Mouse (Mus musculus): ENCODE data around the gene Gm9803. TPM values are rescaled to one million over a fixed set of nuclear protein-coding genes. Genes with fewer than 3 reads are reported as not detected.
"Not testable (repeated sequence)": the region's sequence is repeated elsewhere in the genome, so short reads cannot be mapped to it uniquely, and the experiment has no call there.

Gene Gm9803
- 14.3 and 14.8 TPM in 2 replicates for polyA plus RNA-seq (2015; fragmentation: Nextera tagmentation; extraction: Ambion mirVana)

DNA sequence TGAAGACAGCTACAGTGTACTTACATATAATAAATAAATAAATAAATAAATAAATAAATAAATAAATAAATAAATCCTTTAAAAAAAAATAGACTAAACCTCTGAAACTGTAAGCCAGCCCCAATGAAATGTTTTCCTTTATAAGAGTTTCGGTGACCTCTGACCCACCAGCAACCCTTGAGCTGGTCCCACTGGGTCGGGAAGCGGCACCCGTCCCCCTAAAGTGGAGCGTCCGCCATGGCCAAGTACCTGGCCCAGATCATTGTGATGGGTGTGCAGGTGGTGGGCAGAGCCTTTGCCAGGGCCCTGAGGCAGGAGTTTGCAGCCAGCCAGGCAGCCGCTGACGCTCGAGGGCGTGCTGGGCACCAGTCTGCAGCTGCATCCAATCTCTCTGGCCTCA lies at the start of gene Gm9803:
TSS of gene Gm9803 (plus strand) at position 154 of the 400 bp plus-strand sequence.
- not testable (repeated sequence) for H3K27me3 ChIP-seq (ENCODE audit: control insufficient read depth, insufficient read depth, low read length); H3K9me3 ChIP-seq (ENCODE audit: control insufficient read depth, low read length); H3K36me3 ChIP-seq (ENCODE audit: control insufficient read depth, insufficient read depth, low read length); H3K27ac ChIP-seq (replicated peaks); H3K4me1 ChIP-seq (replicated peaks; ENCODE audit: control insufficient read depth, insufficient read depth); H3K4me3 ChIP-seq (ENCODE audit: low read depth, low read length); DNase-seq (ENCODE audit: low spot score); H3K4me2 ChIP-seq (replicated peaks; ENCODE audit: low read depth); H3K9ac ChIP-seq (ENCODE audit: low read length); ATAC-seq (ENCODE audit: low FRiP score, low TSS enrichment)
- WGBS = 94% methylated on average over 10 of the region's 10 CpGs

- Histone ChIP-seq H3K4me1 (replicated peaks; ENCODE audit: control insufficient read depth, insufficient read depth) (no peaks in the 10 kb centered on the region), H3K9me3 (ENCODE audit: control insufficient read depth, low read length) (no peaks in the 10 kb centered on the region), H3K27me3 (ENCODE audit: control insufficient read depth, insufficient read depth, low read length) (no peaks in the 10 kb centered on the region), H3K4me2 (replicated peaks; ENCODE audit: low read depth) (no peak overlapping the region), H3K27ac (replicated peaks) (no peak overlapping the region), H3K9ac (ENCODE audit: low read length) (no peak overlapping the region), H3K4me3 (ENCODE audit: low read depth, low read length) (no peak overlapping the region), H3K36me3 (ENCODE audit: control insufficient read depth, insufficient read depth, low read length) (no peaks in the 10 kb centered on the region)
- no peak for TF ChIP-seq EP300 (optimal IDR thresholded peaks at IDR 0.05)
- peak; percentile 65 for TF ChIP-seq CTCF (IDR thresholded peaks at IDR 0.05; ENCODE audit: low read depth)
- peak; percentile 38 for DNase-seq (ENCODE audit: low spot score)
- 50% methylated on average over 4 of the region's 4 CpGs for WGBS
- no peak for ATAC-seq (ENCODE audit: low FRiP score, low TSS enrichment)
Measured at GRCm38 (mm10) chr10:43475376-43475775, 48.5 kb upstream of the Gm9803 start.

GRCm38 (mm10) chr10:43477459-43477858 lies 46.4 kb upstream of the Gm9803 start:
- no peak overlapping the region for H3K9ac ChIP-seq (ENCODE audit: low read length)
- 38% methylated on average over 9 of the region's 9 CpGs for WGBS
- peak overlapping the region; percentile 100 for H3K4me2 ChIP-seq (replicated peaks; ENCODE audit: low read depth)
- no peak overlapping the region for H3K27ac ChIP-seq (replicated peaks)
- no peaks in the 10 kb centered on the region for H3K36me3 ChIP-seq (ENCODE audit: control insufficient read depth, insufficient read depth, low read length)
- H3K4me1 ChIP-seq (replicated peaks; ENCODE audit: control insufficient read depth, insufficient read depth) = no peaks in the 10 kb centered on the region
- no peaks in the 10 kb centered on the region for H3K9me3 ChIP-seq (ENCODE audit: control insufficient read depth, low read length)
- H3K4me3 ChIP-seq (ENCODE audit: low read depth, low read length) = 0 out of 2 replicates have a peak overlapping the region, but pooled peaks have one; percentile 82
- TF ChIP-seq CTCF (IDR thresholded peaks at IDR 0.05; ENCODE audit: low read depth) (no peak), EP300 (optimal IDR thresholded peaks at IDR 0.05) (no peak)
- H3K27me3 ChIP-seq (ENCODE audit: control insufficient read depth, insufficient read depth, low read length) = no peaks in the 10 kb centered on the region
- DNase-seq (ENCODE audit: low spot score) = no peak
- ATAC-seq (ENCODE audit: low FRiP score, low TSS enrichment) = no peak

- TF ChIP-seq CTCF (IDR thresholded peaks at IDR 0.05; ENCODE audit: low read depth) (no peak), EP300 (optimal IDR thresholded peaks at IDR 0.05) (no peak)
- H3K9ac ChIP-seq (ENCODE audit: low read length) = peak overlapping the region; percentile 88
- H3K27me3 ChIP-seq (ENCODE audit: control insufficient read depth, insufficient read depth, low read length) = no peaks in the 10 kb centered on the region
- H3K4me1 ChIP-seq (replicated peaks; ENCODE audit: control insufficient read depth, insufficient read depth) = no peaks in the 10 kb centered on the region
- peak overlapping the region; percentile 100 for H3K4me2 ChIP-seq (replicated peaks; ENCODE audit: low read depth)
- H3K27ac ChIP-seq (replicated peaks) = peak overlapping the region; percentile 96
- ATAC-seq (ENCODE audit: low FRiP score, low TSS enrichment) (peak; percentile 54), DNase-seq (ENCODE audit: low spot score) (peak; percentile 77)
- no peaks in the 10 kb centered on the region for H3K9me3 ChIP-seq (ENCODE audit: control insufficient read depth, low read length)
- WGBS = 2% methylated on average over 42 of the region's 42 CpGs
- H3K4me3 ChIP-seq (ENCODE audit: low read depth, low read length) = peak overlapping the region; percentile 82
- H3K36me3 ChIP-seq (ENCODE audit: control insufficient read depth, insufficient read depth, low read length) = no peaks in the 10 kb centered on the region
Measured at GRCm38 (mm10) chr10:43477865-43478681, 45.8 kb upstream of the Gm9803 start.

DNA sequence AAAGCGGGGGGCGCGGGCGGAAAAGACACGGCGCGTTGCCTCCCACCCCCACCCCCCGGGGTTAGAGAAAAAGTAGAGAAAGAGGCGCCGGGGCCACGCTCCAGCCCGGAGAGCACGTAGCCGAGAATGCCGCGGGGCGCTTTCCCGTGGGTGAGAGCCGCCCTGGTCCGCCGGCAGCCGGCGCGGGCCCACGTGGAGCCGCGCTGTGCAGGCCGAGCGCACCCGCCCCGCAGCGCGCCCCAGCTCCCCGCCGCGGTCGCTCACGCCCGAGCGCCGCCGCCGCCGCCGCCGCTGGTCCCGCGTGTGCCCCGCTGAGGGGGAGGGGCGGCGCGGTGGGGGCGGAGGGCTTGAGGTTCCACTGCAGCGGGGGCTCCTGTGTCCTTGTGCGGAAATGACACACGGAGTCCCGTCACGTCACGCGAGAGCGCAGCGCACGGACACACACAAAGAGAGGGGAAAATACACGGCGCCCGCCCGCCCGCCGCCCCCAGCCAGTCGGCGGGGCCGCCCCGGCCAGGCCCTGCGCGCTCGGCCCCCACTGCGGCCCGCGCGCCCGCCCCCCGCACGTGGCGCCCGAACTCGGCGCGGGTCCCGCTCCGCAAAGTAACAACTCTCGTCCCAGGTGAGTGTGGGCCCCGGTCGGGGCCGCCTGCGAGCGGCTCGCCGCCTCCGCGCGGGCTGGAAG lies 45.0 kb upstream of the Gm9803 start, which contains the start of gene Bend3:
TSS of gene Bend3 (plus strand) at position 81 of the 685 bp plus-strand sequence.
- Histone ChIP-seq H3K9ac (ENCODE audit: low read length) (peak within 1 kb of the TSS; percentile 88), H3K27me3 (ENCODE audit: control insufficient read depth, insufficient read depth, low read length) (no peaks in the 10 kb centered on the region), H3K4me2 (replicated peaks; ENCODE audit: low read depth) (peak within 1 kb of the TSS; percentile 100), H3K9me3 (ENCODE audit: control insufficient read depth, low read length) (no peaks in the 10 kb centered on the region), H3K4me1 (replicated peaks; ENCODE audit: control insufficient read depth, insufficient read depth) (no peaks in the 10 kb centered on the region), H3K36me3 (ENCODE audit: control insufficient read depth, insufficient read depth, low read length) (no peaks in the 10 kb centered on the region), H3K4me3 (ENCODE audit: low read depth, low read length) (peak within 1 kb of the TSS; percentile 82), H3K27ac (replicated peaks) (peak within 1 kb of the TSS; percentile 96)
- ATAC-seq (ENCODE audit: low FRiP score, low TSS enrichment) (peak; percentile 77), DNase-seq (ENCODE audit: low spot score) (peak; percentile 72)
- WGBS = 1% methylated on average over 61 of the region's 101 CpGs
- no peak for TF ChIP-seq EP300 (optimal IDR thresholded peaks at IDR 0.05)

Data from stomach, postnatal 0 days (tissue).